Mouse (Mus musculus) adrenal gland, adult 2 months (tissue): Measurements from ENCODE around the gene Sost. TPM values are rescaled to one million over a fixed set of nuclear protein-coding genes. Genes with fewer than 3 reads are reported as not detected.
A peak's percentile ranks its signal among the peaks of the same experiment; 100 is the strongest.

Experiments used
- DNase-seq: peaks from one replicate; pipeline ENCODE4 v3.0.0; 2021
- polyA plus RNA-seq: library from polyadenylated mRNA; depleted of rRNA; stranded (reverse); fragments of >200 nt; gene quantifications from 2 replicates; pipeline ENCODE4 v1.2.3, GENCODE M21; 2012
- total RNA-seq, 2 experiments: library from RNA; stranded (reverse); gene quantifications; 2 replicates each; pipeline ENCODE4 v1.2.3; 2021

Gene Sost
- total and polyA plus RNA-seq, 3 experiments, result 0.39 TPM; not detected in 2

DNA sequence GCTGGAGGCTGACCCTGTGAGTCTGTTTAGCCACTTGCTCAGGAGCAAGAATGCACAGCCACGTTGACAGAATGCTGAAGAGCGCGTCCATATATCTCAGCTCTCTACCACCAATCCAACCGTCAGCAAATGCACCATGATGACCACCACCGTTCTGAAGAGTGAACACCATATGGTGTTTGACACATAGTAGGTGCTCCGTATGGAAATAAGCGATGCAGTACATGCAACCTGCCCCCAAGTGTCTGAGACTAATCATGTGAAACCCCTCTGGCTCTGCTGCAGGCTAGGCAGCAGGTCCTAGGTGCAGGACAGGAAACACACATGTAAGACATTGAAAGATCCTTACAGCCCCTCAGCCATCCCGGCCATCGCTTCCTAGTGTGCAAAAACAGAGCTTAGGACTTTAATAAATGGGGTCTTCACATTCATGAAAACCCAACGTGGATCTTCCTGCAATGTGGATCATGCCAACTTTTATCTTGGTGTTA is 16.7 kb upstream of the Sost start:
- DNase-seq, result no peak

DNA sequence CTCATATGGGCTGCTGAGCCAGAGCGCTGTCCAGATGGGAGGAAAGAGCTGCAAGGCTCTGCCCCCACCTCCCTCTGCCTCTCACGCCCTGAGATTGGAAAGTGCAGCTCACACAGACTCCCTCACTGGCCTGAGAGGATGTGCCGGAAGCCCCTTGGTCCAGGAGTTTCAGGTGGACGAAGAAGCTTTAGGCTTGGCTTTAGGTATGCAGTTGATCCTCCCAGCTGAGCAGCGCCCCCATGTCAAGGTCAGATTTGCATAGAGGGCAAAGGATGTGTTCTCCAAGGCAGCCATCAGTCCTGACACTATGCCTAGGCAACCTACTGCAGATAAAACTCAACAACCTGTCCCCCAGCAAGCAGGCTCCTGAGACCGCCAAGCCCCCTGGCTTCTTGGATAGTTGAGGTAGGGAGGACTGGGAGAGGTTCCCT is 16.2 kb upstream of the Sost start:
- peak; percentile 45 for DNase-seq

- DNase-seq, result peak; percentile 48
Measured at GRCm38 (mm10) chr11:101981850-101982249, 15.0 kb upstream of the Sost start.

- no peak for DNase-seq
Measured at GRCm38 (mm10) chr11:101980603-101981157, 13.9 kb upstream of the Sost start.

- DNase-seq, result no peak
Measured at GRCm38 (mm10) chr11:101979140-101979539, 12.3 kb upstream of the Sost start.

- DNase-seq, result no peak
Measured at GRCm38 (mm10) chr11:101976949-101977348, 10.1 kb upstream of the Sost start.

- DNase-seq, result no peak
Measured at GRCm38 (mm10) chr11:101974923-101975322, 8.1 kb upstream of the Sost start.

GRCm38 (mm10) chr11:101974181-101974580 is 7.4 kb upstream of the Sost start:
- no peak for DNase-seq

GRCm38 (mm10) chr11:101973496-101973895 is 6.7 kb upstream of the Sost start:
- no peak for DNase-seq

DNA sequence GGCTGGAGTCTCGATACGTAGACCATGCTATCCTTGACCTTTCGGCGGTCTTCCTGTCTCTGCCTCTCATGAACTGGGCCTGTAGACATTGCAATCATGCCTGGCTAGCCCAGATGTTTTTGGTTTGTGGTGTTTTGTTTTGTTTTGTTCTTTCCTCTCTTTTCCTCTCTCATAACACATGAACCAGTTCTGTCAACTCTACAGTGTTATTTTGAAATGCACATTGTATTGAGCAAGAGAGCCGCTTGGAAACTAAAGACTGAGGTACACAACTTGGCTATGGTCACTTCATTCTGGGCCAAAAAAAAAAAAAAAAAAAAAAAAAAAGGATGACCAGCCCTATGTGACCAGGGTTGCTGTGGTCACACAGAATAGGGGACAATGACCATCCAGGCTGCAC is 5.8 kb upstream of the Sost start:
- DNase-seq, result no peak

DNA sequence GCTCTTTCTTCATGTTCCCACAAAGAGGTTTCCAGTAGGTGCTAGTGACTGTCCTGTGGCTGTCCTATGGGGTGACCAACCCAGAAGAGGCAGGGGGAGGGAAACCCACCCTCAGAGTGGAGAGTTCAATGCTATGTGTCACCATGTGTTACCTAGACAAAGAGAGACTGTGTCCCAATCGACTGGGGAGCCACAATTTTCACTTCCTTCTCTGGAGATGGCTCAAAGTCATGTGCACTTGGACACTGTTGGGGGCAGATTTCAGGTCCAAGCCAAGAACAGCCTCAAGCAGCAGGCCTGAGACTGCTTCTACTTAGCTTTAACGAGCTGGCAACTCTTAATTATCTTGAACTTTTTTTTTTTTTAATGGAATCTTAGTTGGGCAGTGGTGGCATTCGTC is 5.3 kb upstream of the Sost start:
- no peak for DNase-seq

- DNase-seq, result no peak
Measured at GRCm38 (mm10) chr11:101971410-101971809, 4.6 kb upstream of the Sost start.

DNA sequence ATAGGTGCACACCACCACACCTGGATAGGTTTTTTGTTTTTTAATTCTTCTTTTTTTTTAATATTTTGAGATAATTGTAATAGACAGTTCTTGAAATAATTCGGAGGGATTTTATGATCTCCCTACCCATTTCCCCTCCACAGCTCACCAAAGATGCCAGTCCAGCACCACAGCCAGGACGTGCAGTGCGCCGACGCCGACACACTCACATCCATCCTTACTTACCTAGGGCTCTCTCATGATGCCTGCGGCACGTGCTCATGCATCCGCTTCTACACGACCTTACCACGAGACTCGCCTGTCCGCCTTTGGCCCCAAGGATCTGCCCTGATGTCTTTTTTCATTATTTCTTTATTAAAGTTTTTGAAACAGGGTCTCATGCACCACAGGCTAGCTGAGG is 3.0 kb upstream of the Sost start:
- no peak for DNase-seq

GRCm38 (mm10) chr11:101968791-101969190 is 2.0 kb upstream of the Sost start:
- peak; percentile 72 for DNase-seq

GRCm38 (mm10) chr11:101968311-101968710 is 1.5 kb upstream of the Sost start:
- no peak for DNase-seq

GRCm38 (mm10) chr11:101965553-101965952 is 1.3 kb downstream of the Sost start:
- no peak for DNase-seq

DNA sequence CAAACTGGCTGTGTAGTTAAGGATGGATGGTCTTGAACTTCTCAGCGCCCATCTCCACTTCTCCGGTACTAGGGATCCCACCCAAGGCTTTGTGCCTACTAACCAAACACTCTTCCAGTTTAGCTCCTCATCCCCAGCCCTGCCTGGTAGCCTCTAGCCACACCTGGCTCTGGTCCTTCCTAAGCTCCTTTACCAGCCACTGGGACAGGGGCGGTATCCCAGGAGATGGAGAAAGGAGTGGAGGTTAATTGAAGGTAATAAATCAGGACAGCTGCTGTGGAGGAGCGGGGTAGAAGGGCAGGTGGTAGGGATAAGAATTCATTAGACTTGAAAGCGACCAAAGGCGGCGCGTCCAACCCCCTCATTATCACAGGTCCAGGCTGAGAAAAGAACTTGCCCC is 2.2 kb downstream of the Sost start:
- DNase-seq, result no peak

DNA sequence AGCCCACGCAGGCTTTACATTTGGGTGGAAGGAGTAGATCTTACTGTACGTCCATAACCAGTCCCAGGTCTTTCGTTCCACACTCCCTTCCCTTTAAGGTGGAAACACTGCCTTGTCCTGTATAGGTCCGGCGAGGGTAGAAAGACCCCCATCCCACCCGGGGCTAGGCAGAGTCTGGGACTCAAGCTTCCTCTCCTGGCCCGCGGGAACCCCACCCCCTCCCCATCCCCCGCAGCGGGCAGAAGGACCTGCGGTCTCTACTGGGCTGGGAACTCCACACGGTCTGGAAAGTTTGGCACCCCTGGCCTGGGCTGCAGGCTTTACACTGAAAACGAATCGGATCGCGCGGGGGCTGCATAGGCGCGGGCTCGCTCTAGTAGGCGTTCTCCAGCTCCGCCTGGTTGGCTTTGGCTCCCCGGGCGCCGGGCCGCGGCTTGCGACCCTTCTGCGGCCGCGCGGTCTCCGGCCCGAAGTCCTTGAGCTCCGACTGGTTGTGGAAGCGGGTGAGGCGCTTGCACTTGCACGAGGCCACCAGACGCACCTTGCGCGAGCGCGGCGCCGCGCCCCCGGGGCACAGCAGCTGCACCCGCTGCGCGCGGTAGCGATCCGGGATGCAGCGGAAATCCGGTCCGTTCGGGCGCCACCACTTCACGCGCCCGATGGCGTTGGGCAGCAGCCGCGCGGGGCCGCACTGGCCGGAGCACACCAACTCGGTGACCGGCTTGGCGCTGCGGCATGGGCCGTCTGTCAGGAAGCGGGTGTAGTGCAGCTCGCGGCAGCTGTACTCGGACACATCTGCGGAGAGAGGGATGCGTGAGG is 3.1 kb downstream of the Sost start:
- peak; percentile 65 for DNase-seq

DNA sequence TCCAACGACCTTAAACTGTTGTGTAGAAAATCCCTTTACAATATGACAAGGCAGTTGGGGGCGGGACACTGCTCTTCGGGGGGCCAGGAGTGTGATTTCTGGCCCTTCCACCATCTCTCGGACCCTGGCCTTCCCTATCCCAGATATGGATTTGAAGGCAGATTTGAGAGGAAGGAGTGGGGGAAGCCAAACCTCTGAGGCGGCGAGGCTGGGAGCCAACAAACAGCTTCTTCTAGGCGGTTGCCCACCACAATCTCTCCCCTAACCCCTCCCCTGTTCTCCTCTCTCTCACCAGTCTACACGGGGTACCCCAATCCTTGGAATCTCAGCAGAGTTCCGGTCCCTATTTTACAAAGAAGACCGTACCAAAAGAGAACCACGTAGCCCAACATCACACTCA is 3.8 kb downstream of the Sost start:
- DNase-seq, result no peak

- DNase-seq, result no peak
Measured at GRCm38 (mm10) chr11:101957476-101957875, 9.3 kb downstream of the Sost start.

DNA sequence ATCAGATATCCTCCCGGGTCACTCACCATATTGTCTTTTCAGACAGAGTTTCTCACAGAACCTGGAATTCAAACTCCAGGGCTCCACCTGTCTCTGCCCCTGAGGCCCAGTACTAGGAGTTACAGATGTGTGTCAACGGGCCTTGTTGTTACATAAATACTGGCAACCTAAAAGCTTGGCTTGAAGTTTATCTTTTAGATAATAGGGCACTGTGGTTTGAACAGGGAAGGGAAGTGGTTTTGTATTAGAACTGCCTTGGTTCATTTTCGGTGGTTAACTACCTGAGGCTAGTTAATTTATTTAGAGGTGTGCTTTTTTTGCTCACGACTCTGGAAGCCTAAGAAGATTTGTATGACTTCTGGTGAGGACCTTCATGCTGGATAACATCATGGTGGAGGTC is 13.4 kb downstream of the Sost start:
- DNase-seq, result no peak

- DNase-seq, result peak; percentile 58
Measured at GRCm38 (mm10) chr11:101952541-101953341, 14.1 kb downstream of the Sost start.

- DNase-seq, result no peak
Measured at GRCm38 (mm10) chr11:101950021-101950420, 16.8 kb downstream of the Sost start.
